Mouse (Mus musculus) CH12.LX (cell line): ENCODE data around the gene Ltbp2. TPM values are rescaled to one million over a fixed set of nuclear protein-coding genes. Genes with fewer than 3 reads are reported as not detected.

Experiments
- DNase-seq: peaks from one replicate; pipeline ENCODE4 v3.0.0-alpha.2; 2013; ENCODE audit errors: extremely low read depth
- H3K27ac ChIP-seq: 2 replicates; pipeline ENCODE4 v1.5.1; 2012; ENCODE audit warnings: low read depth, mild to moderate bottlenecking, control low read depth, moderate library complexity; ENCODE audit not compliant: insufficient read depth
- H3K27me3 ChIP-seq: replicated peaks from 2 replicates; pipeline ENCODE3; 2012; ENCODE audit warnings: inconsistent platforms
- H3K36me3 ChIP-seq, 2 experiments: replicated peaks in 1 of 2; 2 replicates each; pipeline versions ENCODE3 to v1.6.1; 2012; ENCODE audit warnings: inconsistent platforms in 1 of 2, low read length in 1 of 2, mild to moderate bottlenecking in 1 of 2, mixed read lengths in 1 of 2, moderate library complexity in 1 of 2; ENCODE audit not compliant: control insufficient read depth in 1 of 2, insufficient read depth in 1 of 2
- H3K4me1 ChIP-seq, 2 experiments: 2 replicates each; pipeline ENCODE4 v1.6.1; 2012; ENCODE audit warnings: inconsistent platforms in 1 of 2, moderate library complexity in 1 of 2; ENCODE audit not compliant: insufficient read depth in 2 of 2, control insufficient read depth in 1 of 2
- H3K4me2 ChIP-seq: 2 replicates; pipeline ENCODE4 v1.6.1; 2012; ENCODE audit warnings: low read depth, mild to moderate bottlenecking, control low read depth; ENCODE audit not compliant: poor library complexity, insufficient read depth, severe bottlenecking
- H3K4me3 ChIP-seq, 3 experiments: fragments of 150-350 bp in 1 of 3; sonication (generic) in 1 of 3; replicated peaks in 1 of 3; 2 replicates each; pipeline versions ENCODE3 to v1.5.1; 2011 to 2012; ENCODE audit warnings: low read depth in 2 of 3, low read length in 2 of 3, mild to moderate bottlenecking in 2 of 3, moderate library complexity in 2 of 3, control low read depth in 1 of 3, improper control_type of control experiment in 1 of 3, inconsistent platforms in 1 of 3, mixed read lengths in 1 of 3; ENCODE audit not compliant: poor library complexity in 1 of 3
- H3K79me2 ChIP-seq: replicated peaks from 2 replicates; pipeline ENCODE4 v1.6.1; 2012; ENCODE audit warnings: mild to moderate bottlenecking, moderate library complexity; ENCODE audit not compliant: control insufficient read depth, poor library complexity, insufficient read depth, severe bottlenecking; ENCODE audit errors: extremely low read depth
- H3K9ac ChIP-seq: 2 replicates; pipeline ENCODE4 v1.6.1; 2012; ENCODE audit warnings: low read depth, mild to moderate bottlenecking, control low read depth, moderate library complexity; ENCODE audit not compliant: insufficient read depth
- H3K9me3 ChIP-seq: replicated peaks from 2 replicates; pipeline ENCODE3; 2012; ENCODE audit warnings: low read length, inconsistent platforms, mixed read lengths
- BHLHE40 ChIP-seq: IDR thresholded peaks from 2 replicates; pipeline ENCODE4 v1.6.1; 2011; ENCODE audit warnings: mild to moderate bottlenecking, low read depth, low read length, improper control_type of control experiment
- EP300 ChIP-seq: IDR thresholded peaks from 2 replicates; pipeline ENCODE4 v1.6.1; 2011; ENCODE audit warnings: low read length, improper control_type of control experiment
- HCFC1 ChIP-seq: IDR thresholded peaks from 2 replicates; pipeline ENCODE4 v1.6.1; 2012; ENCODE audit warnings: low read depth, mild to moderate bottlenecking, inconsistent platforms, low read length, improper control_type of control experiment
- JUN ChIP-seq: IDR thresholded peaks from 2 replicates; pipeline ENCODE4 v1.6.1; 2011; ENCODE audit warnings: low read depth, mild to moderate bottlenecking, low read length, improper control_type of control experiment, moderate library complexity; ENCODE audit not compliant: insufficient read depth
- JUND ChIP-seq: conservative IDR thresholded peaks from 2 replicates; pipeline ENCODE4 v1.6.1; 2011; ENCODE audit warnings: low read depth, low read length, improper control_type of control experiment
- MAZ ChIP-seq: IDR thresholded peaks from 2 replicates; pipeline ENCODE4 v1.6.1; 2012; ENCODE audit warnings: low read depth, mild to moderate bottlenecking, inconsistent platforms, low read length, improper control_type of control experiment, moderate library complexity
- MEF2A ChIP-seq: IDR thresholded peaks from 2 replicates; pipeline ENCODE4 v1.6.1; 2014; ENCODE audit warnings: low read depth, mild to moderate bottlenecking, inconsistent platforms, low read length, improper control_type of control experiment, borderline replicate concordance
- MXI1 ChIP-seq: IDR thresholded peaks from 2 replicates; pipeline ENCODE4 v1.6.1; 2011; ENCODE audit warnings: mild to moderate bottlenecking, low read depth, low read length, improper control_type of control experiment
- MYC ChIP-seq: IDR thresholded peaks from 2 replicates; pipeline ENCODE4 v1.6.1; 2011; ENCODE audit warnings: low read depth, mild to moderate bottlenecking, improper control_type of control experiment, low read length
- NRF1 ChIP-seq: IDR thresholded peaks from 2 replicates; pipeline ENCODE4 v1.6.1; 2014; ENCODE audit warnings: low read depth, mild to moderate bottlenecking, inconsistent platforms, low read length, improper control_type of control experiment, moderate library complexity
- POLR2A ChIP-seq: IDR thresholded peaks from 2 replicates; pipeline ENCODE4 v1.6.1; 2011; ENCODE audit warnings: low read depth, mild to moderate bottlenecking, improper control_type of control experiment, low read length
- POLR2AphosphoS2 ChIP-seq: IDR thresholded peaks from 2 replicates; pipeline ENCODE4 v1.6.1; 2011; ENCODE audit warnings: low read depth, low read length, improper control_type of control experiment
- RCOR1 ChIP-seq: conservative IDR thresholded peaks from 2 replicates; pipeline ENCODE4 v1.6.1; 2012; ENCODE audit warnings: low read depth, mild to moderate bottlenecking, inconsistent platforms, low read length, improper control_type of control experiment
- SIN3A ChIP-seq: IDR thresholded peaks from 2 replicates; pipeline ENCODE4 v1.6.1; 2012; ENCODE audit warnings: low read length, improper control_type of control experiment, inconsistent platforms
- SMC3 ChIP-seq: IDR thresholded peaks from 2 replicates; pipeline ENCODE4 v1.6.1; 2011; ENCODE audit warnings: low read depth, low read length, improper control_type of control experiment
- TBP ChIP-seq: conservative IDR thresholded peaks from 2 replicates; pipeline ENCODE4 v1.6.1; 2011; ENCODE audit warnings: low read depth, low read length, improper control_type of control experiment
- TCF12 ChIP-seq: IDR thresholded peaks from 2 replicates; pipeline ENCODE4 v1.6.1; 2014; ENCODE audit warnings: low read depth, mild to moderate bottlenecking, inconsistent platforms, low read length, improper control_type of control experiment
- USF1 ChIP-seq: IDR thresholded peaks from 2 replicates; pipeline ENCODE4 v1.6.1; 2014; ENCODE audit warnings: low read depth, mild to moderate bottlenecking, inconsistent platforms, low read length, improper control_type of control experiment
- USF2 ChIP-seq: conservative IDR thresholded peaks from 2 replicates; pipeline ENCODE4 v1.6.1; 2011; ENCODE audit warnings: low read depth, low read length, improper control_type of control experiment
- ZC3H11A ChIP-seq: IDR thresholded peaks from 2 replicates; pipeline ENCODE4 v1.6.1; 2012; ENCODE audit warnings: low read depth, mild to moderate bottlenecking, inconsistent platforms, low read length, improper control_type of control experiment
- ZMIZ1 ChIP-seq: IDR thresholded peaks from 2 replicates; pipeline ENCODE4 v1.6.1; 2012; ENCODE audit warnings: low read depth, mild to moderate bottlenecking, inconsistent platforms, low read length, improper control_type of control experiment
- ZNF384 ChIP-seq: IDR thresholded peaks from 2 replicates; pipeline ENCODE4 v1.6.1; 2012; ENCODE audit warnings: low read depth, low read length, improper control_type of control experiment, inconsistent platforms
- dilution Hi-C: fragments of 300-500 bp; cut with MboI; formaldehyde crosslinking; loops from 2 replicates; pipeline ENCODE4 v1.14.3; 2020; ENCODE audit warnings: low sequenced_read_pairs; ENCODE audit not compliant: extremely low pct_unique_long_range_greater_than_20kb, extremely low pct_ligation_motif_present
- in situ Hi-C: fragments of 300-500 bp; cut with MboI; formaldehyde crosslinking; loops from 3 replicates; pipeline ENCODE4 v1.14.3; 2019; ENCODE audit warnings: low sequenced_read_pairs, low pct_ligation_motif_present, low pct_unique_long_range_greater_than_20kb, mixed read lengths
- polyA plus RNA-seq: library from polyadenylated mRNA; unstranded; fragments of >175 nt; gene quantifications from 2 replicates; pipeline ENCODE4 v1.2.1, GENCODE M21; 2012; ENCODE audit warnings: low read depth; ENCODE audit not compliant: insufficient read length
- total RNA-seq, 2 experiments: library from RNA; depleted of rRNA; stranded (reverse); fragments of 300-350 nt in 1 of 2; fragments of >200 nt in 1 of 2; gene quantifications; 2 replicates each; pipeline ENCODE4 v1.2.3; 2012 to 2014

Ltbp2 gene
- total and polyA plus RNA-seq, 3 experiments = 0.25 to 0.97 TPM; not detected in 1

DNA sequence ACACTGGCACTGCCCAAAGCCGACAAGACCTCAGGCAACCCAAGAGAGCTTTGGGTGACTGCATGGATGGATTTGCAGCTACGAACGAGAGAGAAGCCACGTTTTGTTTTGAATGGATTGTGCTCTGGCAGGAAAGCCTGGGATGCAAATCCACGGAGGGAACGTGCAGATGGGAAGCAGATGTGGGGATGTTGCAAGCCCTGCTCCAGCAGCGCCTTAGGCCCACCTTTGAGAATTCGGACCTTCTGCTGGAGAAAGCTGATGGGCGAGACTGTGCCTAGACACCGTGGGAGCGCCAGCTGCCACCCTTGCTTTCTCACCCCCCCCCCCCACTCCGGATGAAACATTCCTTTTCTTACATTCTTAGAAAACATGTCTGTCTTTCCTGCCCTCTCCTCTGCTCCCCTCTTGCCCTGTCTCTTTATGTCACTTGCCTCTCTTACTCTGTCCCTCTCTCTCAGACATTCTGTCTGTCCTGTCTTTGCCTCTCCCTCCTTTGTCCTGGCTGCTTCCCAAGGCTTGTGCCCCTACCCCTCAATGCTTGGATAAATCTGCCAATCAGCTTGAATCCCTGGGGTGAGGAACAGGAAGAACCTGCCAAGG is 30.8 kb upstream of the Ltbp2 start:
- Histone ChIP-seq H3K4me3 (no peak overlapping the region), H3K9me3 (no peaks in the 10 kb centered on the region), H3K79me2 (no peaks in the 10 kb centered on the region), H3K27ac (no peak overlapping the region), H3K9ac (no peak overlapping the region), H3K4me1 (peaks cover 5 to 19% of the 10 kb centered on the region in 2 experiments; a peak in 3 of 4 replicates)
- in situ Hi-C loops = no loop called here
- no peak for DNase-seq
- dilution Hi-C loops = no loop called here
- no peak for TF ChIP-seq ZMIZ1
- TF ChIP-seq ZC3H11A = no peak
- TF ChIP-seq HCFC1 = no peak
- no peak for TF ChIP-seq BHLHE40
- TF ChIP-seq POLR2AphosphoS2 = no peak
- no peak for TF ChIP-seq SIN3A
- TF ChIP-seq JUN = no peak
- TF ChIP-seq SMC3 = no peak
- TF ChIP-seq ZNF384 = no peak
- no peak for TF ChIP-seq MXI1
- TF ChIP-seq, all 38 proteins: peak for 0
- Histone ChIP-seq H3K27me3 (peaks cover 2% of the 10 kb centered on the region), H3K36me3 (no peaks in the 10 kb centered on the region), H3K4me2 (no peak overlapping the region)

DNA sequence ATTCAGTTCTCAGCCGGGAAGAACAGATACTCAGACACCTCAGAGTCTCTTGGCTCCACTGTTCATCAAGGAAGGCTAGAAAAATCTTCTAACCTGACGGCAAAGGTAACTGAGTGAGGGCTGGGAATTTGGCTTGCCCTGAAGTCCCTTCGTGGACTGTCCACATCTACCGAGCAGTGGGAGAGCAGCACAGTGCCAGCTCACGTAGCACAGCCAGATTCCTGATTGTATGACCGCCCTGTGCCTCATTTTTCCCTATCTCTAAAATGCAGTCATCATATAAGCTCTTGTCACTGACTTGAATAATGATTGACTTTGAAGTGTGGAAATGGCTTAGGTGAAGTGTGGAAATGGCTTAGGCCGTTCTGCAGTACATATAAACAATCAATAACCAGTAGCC is 28.1 kb upstream of the Ltbp2 start:
- H3K36me3 ChIP-seq = no peaks in the 10 kb centered on the region
- no peak for DNase-seq
- dilution Hi-C loops (no loop called here), in situ Hi-C loops (no loop called here)
- H3K4me2 ChIP-seq = no peak overlapping the region
- no peaks in the 10 kb centered on the region for H3K79me2 ChIP-seq
- peaks cover 5 to 16% of the 10 kb centered on the region in 2 experiments; a peak in 3 of 4 replicates for H3K4me1 ChIP-seq
- H3K27ac ChIP-seq = no peak overlapping the region
- no peak overlapping the region for H3K4me3 ChIP-seq
- H3K9ac ChIP-seq = no peak overlapping the region
- H3K27me3 ChIP-seq = peaks cover 13% of the 10 kb centered on the region
- TF ChIP-seq USF2 = no peak
- H3K9me3 ChIP-seq = no peaks in the 10 kb centered on the region

GRCm38 (mm10) chr12:84900317-84900716 is 24.0 kb upstream of the Ltbp2 start:
- H3K79me2 ChIP-seq = no peaks in the 10 kb centered on the region
- no peak overlapping the region for H3K27ac ChIP-seq
- no peak overlapping the region for H3K4me2 ChIP-seq
- H3K4me1 ChIP-seq = no peaks in the 10 kb centered on the region
- no peaks in the 10 kb centered on the region for H3K36me3 ChIP-seq
- H3K4me3 ChIP-seq = no peak overlapping the region
- no peaks in the 10 kb centered on the region for H3K9me3 ChIP-seq
- no peak for TF ChIP-seq MEF2A
- no peak for TF ChIP-seq TBP
- TF ChIP-seq ZC3H11A = no peak
- no peak for TF ChIP-seq NRF1
- TF ChIP-seq POLR2A = no peak
- no peak for TF ChIP-seq EP300
- no peak for TF ChIP-seq RCOR1
- no peak for TF ChIP-seq SIN3A
- no peak for TF ChIP-seq HCFC1
- TF ChIP-seq MAZ = no peak
- TF ChIP-seq POLR2AphosphoS2 = no peak
- TF ChIP-seq MXI1 = no peak
- TF ChIP-seq JUND = no peak
- no peak for TF ChIP-seq MYC
- TF ChIP-seq USF1 = no peak
- no peak for TF ChIP-seq TCF12
- no peak overlapping the region for H3K9ac ChIP-seq
- no peak for DNase-seq
- in situ Hi-C loops (no loop called here), dilution Hi-C loops (no loop called here)
- peaks cover 19% of the 10 kb centered on the region for H3K27me3 ChIP-seq
